Mouse (Mus musculus): ENCODE data around the gene Crisp4. TPM values are rescaled to one million over a fixed set of nuclear protein-coding genes. Genes with fewer than 3 reads are reported as not detected.

The Crisp4 gene
- polyA plus RNA-seq, 1 experiment, result not detected

- no peak overlapping the region for H3K27ac ChIP-seq (ENCODE audit: insufficient read depth, low read length)
- no peaks in the 10 kb centered on the region; the same call in 1 of the 2 replicates for H3K9me3 ChIP-seq (replicated peaks; ENCODE audit: control insufficient read depth, insufficient read depth, low read length, poor library complexity, severe bottlenecking)
- TF ChIP-seq POLR2A (IDR thresholded peaks at IDR 0.05; ENCODE audit: insufficient read depth, low read length), result no peak
- TF ChIP-seq EP300 (IDR thresholded peaks at IDR 0.05; ENCODE audit: insufficient read depth, low read depth, low read length), result no peak
- TF ChIP-seq CTCF (IDR thresholded peaks at IDR 0.05; ENCODE audit: low read depth, low read length), result no peak
- H3K4me3 ChIP-seq (ENCODE audit: low read depth, low read length), result no peak overlapping the region
- H3K27me3 ChIP-seq (ENCODE audit: control insufficient read depth, insufficient read depth, low read length, poor library complexity, severe bottlenecking), result no peaks in the 10 kb centered on the region
- no peak overlapping the region for H3K9ac ChIP-seq (ENCODE audit: low read depth, poor library complexity, severe bottlenecking)
- no peaks in the 10 kb centered on the region for H3K36me3 ChIP-seq (ENCODE audit: control insufficient read depth, insufficient read depth, low read length, poor library complexity, severe bottlenecking)
- no peaks in the 10 kb centered on the region for H3K4me1 ChIP-seq (ENCODE audit: control insufficient read depth, insufficient read depth, low read length)
These were observed 40.5 kb downstream of the Crisp4 start for GRCm38 (mm10) chr1:18105029-18105865.

Other genes with a start within 250 kb of the Crisp4 start
- gene Defb18, start 91.5 kb upstream of the Crisp4 start, polyA plus RNA-seq (2011; ENCODE audit: insufficient read depth, insufficient read length, low read depth, missing spikeins), result not detected in 2 replicates
- not detected in 2 replicates for gene Defb41, start 119.2 kb upstream of the Crisp4 start, polyA plus RNA-seq (2011; ENCODE audit: insufficient read depth, insufficient read length, low read depth, missing spikeins)

Data from ES-Bruce4 (cell line).